Mouse (Mus musculus) mouse trophoblast stem cell (cell line): Measurements from ENCODE around the gene Igfn1.

Experiments used
- in situ Hi-C, 2 experiments: fragments of 300-500 bp; cut with MseI, MboI; formaldehyde crosslinking; loops; 2 replicates in 1 of 2; 3 replicates in 1 of 2; pipeline ENCODE4 v1.15.1; 2025

The Igfn1 gene

GRCm38 (mm10) chr1:136007211-136008158, 1.3 kb upstream of the Igfn1 start, which contains the start of gene Tmem9:
Gene Tmem9, plus strand, starts transcription at chr1:136008150.
- in situ Hi-C loops = no loop called here

GRCm38 (mm10) chr1:136001438-136001837, 4.7 kb downstream of the Igfn1 start:
- in situ Hi-C loops = no loop called here

- in situ Hi-C loops = no loop called here
Measured at GRCm38 (mm10) chr1:135999720-136000287, 6.3 kb downstream of the Igfn1 start.

- in situ Hi-C loops = no loop called here
Measured at GRCm38 (mm10) chr1:135997537-135997936, 8.6 kb downstream of the Igfn1 start.

GRCm38 (mm10) chr1:135993470-135993869, 12.7 kb downstream of the Igfn1 start:
- in situ Hi-C loops = no loop called here

- in situ Hi-C loops = no loop called here
Measured at GRCm38 (mm10) chr1:135989876-135990275, 16.3 kb downstream of the Igfn1 start.

- in situ Hi-C loops = no loop called here
Measured at GRCm38 (mm10) chr1:135984105-135984504, 22.0 kb downstream of the Igfn1 start.

GRCm38 (mm10) chr1:135972576-135972975, 33.6 kb downstream of the Igfn1 start:
- in situ Hi-C loops = no loop called here

GRCm38 (mm10) chr1:135970486-135970885, 35.7 kb downstream of the Igfn1 start:
- in situ Hi-C loops = no loop called here

GRCm38 (mm10) chr1:135967739-135968138, 38.4 kb downstream of the Igfn1 start:
- in situ Hi-C loops = no loop called here

GRCm38 (mm10) chr1:135964561-135964960, 41.6 kb downstream of the Igfn1 start:
- in situ Hi-C loops = no loop called here

GRCm38 (mm10) chr1:135963177-135963576, 43.0 kb downstream of the Igfn1 start:
- in situ Hi-C loops = no loop called here

GRCm38 (mm10) chr1:135958483-135958882, 47.7 kb downstream of the Igfn1 start:
- in situ Hi-C loops = no loop called here

GRCm38 (mm10) chr1:135948871-135949270, 57.3 kb downstream of the Igfn1 start:
- in situ Hi-C loops = loop anchor here in 1 of 2 experiments (5.0 kb wide), 1 partner anchor 82 kb away; no protein-coding TSS in a partner anchor

GRCm38 (mm10) chr1:135946247-135946646, 59.9 kb downstream of the Igfn1 start:
- in situ Hi-C loops = loop anchor here in 1 of 2 experiments (5.0 kb wide), 1 partner anchor 79 kb away; no protein-coding TSS in a partner anchor

- in situ Hi-C loops = loop anchor here in 1 of 2 experiments (5.0 kb wide), 1 partner anchor 78 kb away; no protein-coding TSS in a partner anchor
Measured at GRCm38 (mm10) chr1:135945711-135946110, 60.4 kb downstream of the Igfn1 start.

- in situ Hi-C loops = loop anchor here (5.0 kb wide), 1 partner anchor 77 kb away; no protein-coding TSS in a partner anchor
Measured at GRCm38 (mm10) chr1:135944526-135945259, 61.4 kb downstream of the Igfn1 start.

GRCm38 (mm10) chr1:135943713-135944112, 62.4 kb downstream of the Igfn1 start:
- in situ Hi-C loops = loop anchor here in 1 of 2 experiments (5.0 kb wide), 1 partner anchor 76 kb away; no protein-coding TSS in a partner anchor

GRCm38 (mm10) chr1:135942116-135942515, 64.0 kb downstream of the Igfn1 start:
- in situ Hi-C loops = loop anchor here in 1 of 2 experiments (5.0 kb wide), 1 partner anchor 75 kb away; no protein-coding TSS in a partner anchor

- in situ Hi-C loops = loop anchor here in 1 of 2 experiments (5.0 kb wide), 1 partner anchor 74 kb away; no protein-coding TSS in a partner anchor
Measured at GRCm38 (mm10) chr1:135941259-135942006, 64.7 kb downstream of the Igfn1 start.

GRCm38 (mm10) chr1:135936091-135936490, 70.1 kb downstream of the Igfn1 start:
- in situ Hi-C loops = no loop called here
